Mouse (Mus musculus) myocyte (in vitro differentiated cells): ENCODE results near the gene Rhbdf2. TPM values are rescaled to one million over a fixed set of nuclear protein-coding genes. Genes with fewer than 3 reads are reported as not detected.
A peak's percentile ranks its signal among the peaks of the same experiment; 100 is the strongest.

ENCODE experiments used
- H3K27me3 ChIP-seq: one replicate; pipeline ENCODE4 v1.6.1; 2011; ENCODE audit not compliant: control insufficient read depth, insufficient read depth, insufficient read length
- H3K36me3 ChIP-seq: one replicate; pipeline ENCODE4 v1.6.1; 2011; ENCODE audit not compliant: control insufficient read depth, insufficient read depth
- H3K4me2 ChIP-seq: one replicate; pipeline ENCODE4 v1.6.1; 2011; ENCODE audit warnings: low read depth, control low read depth
- H3K4me3 ChIP-seq: one replicate; pipeline ENCODE4 v1.5.1; 2011; ENCODE audit warnings: mild to moderate bottlenecking, control low read depth, moderate library complexity
- H3K79me2 ChIP-seq: one replicate; pipeline ENCODE4 v1.6.1; 2011; ENCODE audit not compliant: control insufficient read depth, insufficient read depth
- H3ac ChIP-seq: one replicate; pipeline ENCODE4 v1.6.1; 2011; ENCODE audit not compliant: control insufficient read depth, insufficient read length
- CEBPB ChIP-seq: IDR thresholded peaks from 2 replicates; pipeline ENCODE4 v1.6.1; 2011; ENCODE audit warnings: mild to moderate bottlenecking, moderate library complexity; ENCODE audit not compliant: poor library complexity, insufficient read depth, severe bottlenecking
- E2F4 ChIP-seq: IDR thresholded peaks from one replicate; pipeline ENCODE4 v1.6.1; 2011; ENCODE audit warnings: mild to moderate bottlenecking, control low read depth, moderate library complexity; ENCODE audit not compliant: insufficient read depth
- MAX ChIP-seq: IDR thresholded peaks from one replicate; pipeline ENCODE4 v1.6.1; 2011; ENCODE audit warnings: low read depth, mild to moderate bottlenecking, control low read depth
- MYOD1 ChIP-seq, 3 experiments: IDR thresholded peaks; one replicate each; pipeline ENCODE4 v1.6.1; 2011; ENCODE audit warnings: control low read depth in 2 of 3, low read depth in 2 of 3, mild to moderate bottlenecking in 2 of 3, moderate library complexity in 1 of 3; ENCODE audit not compliant: insufficient read length in 2 of 3, control insufficient read depth in 1 of 3
- MYOG ChIP-seq, 3 experiments: IDR thresholded peaks; one replicate each; pipeline ENCODE4 v1.6.1; 2011; ENCODE audit warnings: control low read depth in 2 of 3, low read depth in 2 of 3, mild to moderate bottlenecking in 2 of 3; ENCODE audit not compliant: insufficient read length in 2 of 3, control insufficient read depth in 1 of 3, insufficient read depth in 1 of 3
- POLR2A ChIP-seq: IDR thresholded peaks from one replicate; pipeline ENCODE4 v1.6.1; 2011; ENCODE audit warnings: low read depth, mild to moderate bottlenecking, control low read depth, moderate library complexity; ENCODE audit not compliant: insufficient read length
- POLR2AphosphoS2 ChIP-seq: IDR thresholded peaks from one replicate; pipeline ENCODE4 v1.6.1; 2011; ENCODE audit warnings: low read depth, control low read depth; ENCODE audit not compliant: insufficient read length
- REST ChIP-seq: IDR thresholded peaks from one replicate; pipeline ENCODE4 v1.6.1; 2011; ENCODE audit warnings: mild to moderate bottlenecking, control low read depth, moderate library complexity; ENCODE audit not compliant: insufficient read depth, insufficient read length
- SRF ChIP-seq: IDR thresholded peaks from one replicate; pipeline ENCODE4 v1.6.1; 2011; ENCODE audit warnings: low read depth; ENCODE audit not compliant: control insufficient read depth, insufficient read length
- TCF12 ChIP-seq: IDR thresholded peaks from one replicate; pipeline ENCODE4 v1.6.1; 2011; ENCODE audit warnings: mild to moderate bottlenecking, control low read depth; ENCODE audit not compliant: poor library complexity, insufficient read depth, severe bottlenecking
- TCF3 ChIP-seq: IDR thresholded peaks from one replicate; pipeline ENCODE4 v1.6.1; 2011; ENCODE audit warnings: low read depth, control low read depth; ENCODE audit not compliant: insufficient read length
- USF1 ChIP-seq: IDR thresholded peaks from one replicate; pipeline ENCODE4 v1.6.1; 2011; ENCODE audit warnings: low read depth, mild to moderate bottlenecking, control low read depth, moderate library complexity
- polyA plus RNA-seq: library from polyadenylated mRNA; unstranded; fragments of >200 nt; fragmentation: generic; extraction: Trizol; gene quantifications from one replicate; pipeline ENCODE4 v1.2.1, GENCODE M21; 2012; ENCODE audit warnings: missing spikeins

Gene Rhbdf2
- polyA plus RNA-seq, 1 experiment, result 16.2 TPM

- Histone ChIP-seq H3K4me3 (no peak overlapping the region), H3K27me3 (no peaks in the 10 kb centered on the region), H3K79me2 (no peaks in the 10 kb centered on the region), H3K36me3 (no peaks in the 10 kb centered on the region), H3ac (no peak overlapping the region), H3K4me2 (no peak overlapping the region)
- no peak for TF ChIP-seq TCF12
- no peak for TF ChIP-seq E2F4
- TF ChIP-seq POLR2AphosphoS2, result no peak
- no peak for TF ChIP-seq REST
- no peak for TF ChIP-seq SRF
- no peak for TF ChIP-seq MYOG (IDR thresholded peaks at IDR 0.05; ENCODE audit: control insufficient read depth in 1 of 3, insufficient read depth in 1 of 3, insufficient read length in 2 of 3, low read depth in 2 of 3)
- no peak for TF ChIP-seq MAX
- no peak for TF ChIP-seq MYOD1 (IDR thresholded peaks at IDR 0.05; ENCODE audit: control insufficient read depth in 1 of 3, insufficient read length in 2 of 3, low read depth in 2 of 3)
- TF ChIP-seq POLR2A, result no peak
- no peak for TF ChIP-seq TCF3
- TF ChIP-seq USF1, result no peak
- TF ChIP-seq CEBPB, result no peak
These were observed 6.1 kb upstream of the Rhbdf2 start for GRCm38 (mm10) chr11:116632962-116633361.

GRCm38 (mm10) chr11:116630171-116630965 is 3.5 kb upstream of the Rhbdf2 start:
- H3K4me3 ChIP-seq, result no peak overlapping the region
- H3K79me2 ChIP-seq, result no peaks in the 10 kb centered on the region
- no peaks in the 10 kb centered on the region for H3K36me3 ChIP-seq
- H3K4me2 ChIP-seq, result no peak overlapping the region
- H3K27me3 ChIP-seq, result no peaks in the 10 kb centered on the region
- TF ChIP-seq TCF12 (no peak), MAX (no peak)
- H3ac ChIP-seq, result no peak overlapping the region

- Histone ChIP-seq H3K36me3 (no peaks in the 10 kb centered on the region), H3K27me3 (no peaks in the 10 kb centered on the region), H3K79me2 (no peaks in the 10 kb centered on the region), H3K4me2 (no peak overlapping the region), H3K4me3 (no peak overlapping the region), H3ac (no peak overlapping the region)
- TF ChIP-seq E2F4 (no peak), REST (no peak), POLR2A (no peak), POLR2AphosphoS2 (no peak), SRF (no peak), MYOG (IDR thresholded peaks at IDR 0.05; ENCODE audit: control insufficient read depth in 1 of 3, insufficient read depth in 1 of 3, insufficient read length in 2 of 3, low read depth in 2 of 3) (no peak), TCF3 (no peak), MYOD1 (IDR thresholded peaks at IDR 0.05; ENCODE audit: control insufficient read depth in 1 of 3, insufficient read length in 2 of 3, low read depth in 2 of 3) (no peak), USF1 (no peak), TCF12 (no peak), MAX (no peak), CEBPB (no peak)
These were observed 2.7 kb upstream of the Rhbdf2 start for GRCm38 (mm10) chr11:116629472-116629871.

- no peak overlapping the region for H3K4me2 ChIP-seq
- peaks cover under 1% of the 10 kb centered on the region for H3K79me2 ChIP-seq
- H3ac ChIP-seq, result no peak overlapping the region
- no peak overlapping the region for H3K4me3 ChIP-seq
- no peaks in the 10 kb centered on the region for H3K36me3 ChIP-seq
- no peaks in the 10 kb centered on the region for H3K27me3 ChIP-seq
- TF ChIP-seq USF1, result peak; percentile 37
- TF ChIP-seq MYOD1 (IDR thresholded peaks at IDR 0.05; ENCODE audit: control insufficient read depth in 1 of 3, insufficient read length in 2 of 3, low read depth in 2 of 3), result peak in 1 of 3 experiments; percentile 4
- TF ChIP-seq POLR2AphosphoS2, result no peak
These were observed 1.9 kb upstream of the Rhbdf2 start for GRCm38 (mm10) chr11:116628712-116629111.

GRCm38 (mm10) chr11:116627072-116628020 is 527 bp upstream of the Rhbdf2 start:
- H3K36me3 ChIP-seq, result no peaks in the 10 kb centered on the region
- H3K27me3 ChIP-seq, result no peaks in the 10 kb centered on the region
- TF ChIP-seq MYOD1 (IDR thresholded peaks at IDR 0.05; ENCODE audit: control insufficient read depth in 1 of 3, insufficient read length in 2 of 3, low read depth in 2 of 3) (peak in 1 of 3 experiments; percentile 28), POLR2A (no peak)
- H3K4me2 ChIP-seq, result no peak overlapping the region
- peaks cover 15% of the 10 kb centered on the region for H3K79me2 ChIP-seq
- no peak overlapping the region for H3K4me3 ChIP-seq
- no peak overlapping the region for H3ac ChIP-seq
